Mouse (Mus musculus) midbrain, embryonic 15.5 days (tissue): ENCODE measurements at regions not wholly inside any gene's neighbourhood (a gene's known extent, or its start where the extent isn't known, plus 50 kb on each side); places are given as distances from the start of the nearest gene placed in this dataset.

ENCODE experiments used
- ATAC-seq: fragments of 200-750 bp; cut with Nextera tagmentation; replicated peaks from 2 replicates; pipeline ENCODE4 v1.8.0; 2017; ENCODE audit warnings: moderate TSS enrichment
- H3K27ac ChIP-seq: fragments of 300-500 bp; sonication (generic); 2 replicates; pipeline ENCODE4 v1.5.1; 2015; ENCODE audit warnings: mild to moderate bottlenecking, inconsistent platforms
- H3K27me3 ChIP-seq: fragments of 300-500 bp; sonication (generic); replicated peaks from 2 replicates; pipeline ENCODE4 v1.6.1; 2015; ENCODE audit warnings: inconsistent platforms
- H3K36me3 ChIP-seq: fragments of 300-500 bp; sonication (generic); replicated peaks from 2 replicates; pipeline ENCODE4 v1.6.1; 2015; ENCODE audit warnings: inconsistent platforms
- H3K4me1 ChIP-seq: fragments of 300-500 bp; sonication (generic); 2 replicates; pipeline ENCODE4 v1.6.1; 2015; ENCODE audit warnings: inconsistent platforms
- H3K4me2 ChIP-seq: fragments of 300-500 bp; sonication (generic); 2 replicates; pipeline ENCODE4 v1.6.1; 2015; ENCODE audit warnings: inconsistent platforms, mild to moderate bottlenecking, moderate library complexity
- H3K4me3 ChIP-seq: fragments of 300-500 bp; sonication (generic); 2 replicates; pipeline ENCODE4 v1.5.1; 2015; ENCODE audit warnings: mild to moderate bottlenecking, inconsistent platforms
- H3K9ac ChIP-seq: fragments of 300-500 bp; sonication (generic); 2 replicates; pipeline ENCODE4 v1.6.1; 2015; ENCODE audit warnings: mild to moderate bottlenecking, inconsistent platforms
- H3K9me3 ChIP-seq: fragments of 300-500 bp; sonication (generic); 2 replicates; pipeline ENCODE4 v1.6.1; 2016; ENCODE audit warnings: inconsistent platforms
- WGBS: fragments of 180-500 bp; shearing (Covaris S2); methylation state at CpG from one replicate; pipeline ENCODE4 v1.1.7; 2015; ENCODE audit warnings: mixed read lengths; 5-methylcytosine and 5-hydroxymethylcytosine counted together

DNA sequence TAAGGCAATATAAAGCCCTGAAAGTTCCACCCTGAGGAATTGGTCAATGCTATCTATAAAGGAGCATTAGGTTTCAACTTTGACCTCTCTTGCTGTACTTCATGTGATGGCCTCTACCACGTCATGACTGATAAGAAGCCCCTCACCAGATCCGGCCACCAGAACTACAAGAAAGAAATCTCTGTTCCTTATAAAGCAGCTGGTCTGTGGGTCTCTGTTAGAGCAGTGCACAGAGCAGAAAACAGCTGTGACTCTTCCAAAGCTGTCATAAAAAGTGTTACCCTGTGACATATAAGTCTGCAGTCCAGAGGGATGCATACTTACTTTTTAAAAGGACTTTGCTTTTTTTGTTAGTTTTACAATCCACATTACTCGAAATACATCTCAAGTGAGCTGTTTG lies 111.1 kb upstream of the Slc22a23 start:
- H3K36me3 ChIP-seq = no peaks in the 10 kb centered on the region
- ATAC-seq = no peak
- no peak overlapping the region for H3K4me2 ChIP-seq
- H3K27ac ChIP-seq = no peak overlapping the region
- H3K9me3 ChIP-seq = no peaks in the 10 kb centered on the region
- H3K4me3 ChIP-seq = no peak overlapping the region
- H3K4me1 ChIP-seq = no peaks in the 10 kb centered on the region
- H3K9ac ChIP-seq = no peak overlapping the region
- WGBS = 88% methylated on average over 3 of the region's 3 CpGs
- no peaks in the 10 kb centered on the region for H3K27me3 ChIP-seq

DNA sequence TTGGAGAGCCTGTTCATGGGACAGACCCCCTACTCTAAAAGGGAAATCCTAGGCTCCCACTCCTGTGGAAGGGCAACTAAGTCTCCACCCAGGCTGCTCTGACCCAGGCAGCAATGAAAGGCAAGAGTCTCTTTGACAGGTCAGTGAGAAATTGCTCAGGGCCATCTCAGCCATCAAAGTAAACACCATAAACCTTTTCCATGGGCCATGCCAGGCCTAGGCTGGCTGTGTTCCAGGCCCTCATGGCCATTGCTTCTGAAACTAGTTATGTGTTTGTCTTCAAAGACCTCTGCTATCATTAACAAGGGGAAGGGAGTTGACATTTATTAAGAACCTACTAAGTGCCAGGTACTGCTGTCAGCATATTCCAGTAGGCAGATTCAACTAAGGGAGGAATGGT lies 101.8 kb upstream of the Slc22a23 start:
- ATAC-seq = no peak
- Histone ChIP-seq H3K36me3 (no peaks in the 10 kb centered on the region), H3K27me3 (no peaks in the 10 kb centered on the region), H3K4me1 (no peaks in the 10 kb centered on the region), H3K9me3 (no peaks in the 10 kb centered on the region), H3K9ac (no peak overlapping the region), H3K4me2 (no peak overlapping the region), H3K4me3 (no peak overlapping the region), H3K27ac (no peak overlapping the region)

DNA sequence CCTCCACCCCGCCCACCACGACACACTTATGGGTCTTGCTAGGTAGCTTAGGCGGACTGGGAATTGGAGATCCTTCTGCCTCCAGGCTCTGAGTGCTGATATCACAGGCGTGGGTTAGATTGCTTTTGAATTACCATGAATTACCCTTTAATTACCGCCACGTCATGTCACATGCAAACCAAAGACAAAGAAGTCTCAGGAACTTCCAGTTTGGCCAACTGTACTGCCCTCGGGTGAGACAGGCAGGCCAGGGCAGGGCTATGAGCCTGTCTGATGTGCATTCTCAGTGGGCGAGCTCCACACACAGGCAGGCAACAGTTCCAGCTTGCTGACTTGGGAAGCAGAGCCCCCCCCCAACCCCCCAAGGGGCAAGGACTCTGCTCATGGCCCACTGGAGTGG lies 101.3 kb upstream of the Slc22a23 start:
- no peak overlapping the region for H3K27ac ChIP-seq
- no peak overlapping the region for H3K9ac ChIP-seq
- no peaks in the 10 kb centered on the region for H3K36me3 ChIP-seq
- H3K4me2 ChIP-seq = no peak overlapping the region
- no peaks in the 10 kb centered on the region for H3K27me3 ChIP-seq
- 79% methylated on average over 8 of the region's 8 CpGs for WGBS
- no peaks in the 10 kb centered on the region for H3K4me1 ChIP-seq
- H3K4me3 ChIP-seq = no peak overlapping the region
- ATAC-seq = no peak
- H3K9me3 ChIP-seq = no peaks in the 10 kb centered on the region

DNA sequence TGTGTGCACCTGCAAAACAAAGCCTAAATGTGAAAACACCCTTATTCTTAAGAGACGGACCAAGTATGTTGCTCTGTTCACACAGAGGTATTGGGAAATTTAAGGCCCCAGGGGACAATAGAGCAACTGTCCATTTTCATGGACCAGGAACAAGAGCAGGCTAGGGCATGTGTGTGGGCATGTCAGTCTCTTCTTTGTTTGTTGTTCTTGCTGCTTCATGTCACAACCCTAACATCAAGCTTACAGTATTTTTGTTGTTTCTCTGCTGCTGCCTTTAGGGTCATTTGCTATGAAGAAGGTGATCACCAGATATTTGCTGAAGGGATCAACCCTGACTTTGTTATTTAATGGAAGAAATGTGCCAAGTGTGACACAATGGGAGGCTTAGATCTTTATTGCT lies 96.4 kb upstream of the Slc22a23 start:
- H3K36me3 ChIP-seq = no peaks in the 10 kb centered on the region
- H3K27me3 ChIP-seq = no peaks in the 10 kb centered on the region
- no peak overlapping the region for H3K9ac ChIP-seq
- no peak overlapping the region for H3K4me3 ChIP-seq
- no peak overlapping the region for H3K4me2 ChIP-seq
- no peak overlapping the region for H3K27ac ChIP-seq
- WGBS = 24% methylated on average over 1 of the region's 1 CpGs
- no peaks in the 10 kb centered on the region for H3K4me1 ChIP-seq
- no peaks in the 10 kb centered on the region for H3K9me3 ChIP-seq
- ATAC-seq = no peak

DNA sequence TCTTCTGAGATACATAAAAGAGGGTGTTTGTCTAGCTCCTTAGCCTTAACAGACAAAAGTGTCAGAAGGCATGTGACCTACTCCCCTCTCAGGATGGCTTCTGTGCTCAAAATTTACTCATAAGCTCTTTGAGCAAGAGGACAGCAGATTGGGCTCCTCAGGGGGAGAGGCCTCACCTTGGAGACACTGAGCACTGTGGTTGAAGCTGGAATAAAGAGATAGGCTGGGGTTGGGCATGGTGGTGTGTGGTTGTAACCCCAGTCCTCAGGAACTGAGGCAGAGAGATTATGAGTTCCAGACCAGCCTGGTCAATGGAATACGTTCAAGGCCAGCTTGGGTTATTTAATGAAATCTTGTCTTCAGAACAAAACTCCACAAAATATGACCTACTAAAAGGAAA lies 82.5 kb upstream of the Slc22a23 start:
- Histone ChIP-seq H3K27ac (no peak overlapping the region), H3K36me3 (no peaks in the 10 kb centered on the region), H3K4me3 (no peak overlapping the region), H3K9me3 (no peaks in the 10 kb centered on the region), H3K9ac (no peak overlapping the region), H3K4me1 (no peaks in the 10 kb centered on the region), H3K4me2 (no peak overlapping the region), H3K27me3 (no peaks in the 10 kb centered on the region; the same call in 1 of the 2 replicates)
- no peak for ATAC-seq
- WGBS = 92% methylated on average over 1 of the region's 1 CpGs

DNA sequence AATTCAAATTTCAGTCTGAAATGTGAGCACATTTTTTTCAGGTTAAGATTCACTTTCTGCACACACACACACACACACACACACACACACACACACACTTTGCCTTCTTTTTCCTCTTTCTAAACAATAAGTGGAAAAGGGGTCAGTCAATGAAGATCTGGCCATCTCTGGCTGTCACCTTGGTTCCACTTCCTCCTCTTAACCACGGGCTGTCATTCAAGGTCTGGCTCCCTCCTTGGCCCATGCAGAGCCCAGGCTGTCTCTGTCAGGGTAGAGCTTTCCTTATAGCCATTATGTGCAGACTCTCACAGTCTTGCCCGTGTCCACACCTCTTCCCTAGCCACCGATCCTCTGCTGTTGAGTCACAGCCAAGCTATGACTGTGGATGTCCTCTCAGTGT lies 79.9 kb upstream of the Slc22a23 start:
- H3K4me1 ChIP-seq = no peaks in the 10 kb centered on the region
- WGBS = 81% methylated on average over 3 of the region's 3 CpGs
- H3K4me3 ChIP-seq = no peak overlapping the region
- ATAC-seq = no peak
- H3K9me3 ChIP-seq = no peaks in the 10 kb centered on the region
- H3K27me3 ChIP-seq = no peaks in the 10 kb centered on the region; the same call in 1 of the 2 replicates
- H3K4me2 ChIP-seq = no peak overlapping the region
- H3K36me3 ChIP-seq = no peaks in the 10 kb centered on the region
- no peak overlapping the region for H3K9ac ChIP-seq
- H3K27ac ChIP-seq = no peak overlapping the region

DNA sequence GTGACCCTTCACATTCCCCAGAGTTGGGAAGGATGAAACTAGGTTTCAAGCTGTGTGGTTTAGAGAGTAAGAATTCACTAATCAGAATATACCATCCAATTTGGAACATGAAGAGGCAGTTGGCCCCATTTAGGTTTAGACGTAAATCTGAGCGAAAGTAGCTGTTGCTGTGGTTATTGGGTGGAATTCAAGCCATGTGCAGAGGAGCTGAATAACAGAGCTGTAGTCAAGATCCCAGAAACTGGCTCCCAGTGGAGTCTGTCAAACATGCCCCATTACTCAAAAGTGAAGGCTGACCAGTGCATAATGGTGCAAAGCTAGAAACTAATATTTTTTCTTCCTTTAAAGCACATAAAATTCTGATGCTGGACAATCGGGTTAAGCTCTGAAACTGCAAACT lies 76.7 kb upstream of the Slc22a23 start:
- no peak for ATAC-seq
- Histone ChIP-seq H3K27ac (no peak overlapping the region), H3K4me3 (no peak overlapping the region), H3K27me3 (no peaks in the 10 kb centered on the region; the same call in 1 of the 2 replicates), H3K36me3 (no peaks in the 10 kb centered on the region), H3K9ac (no peak overlapping the region), H3K4me2 (no peak overlapping the region), H3K9me3 (no peaks in the 10 kb centered on the region), H3K4me1 (no peaks in the 10 kb centered on the region)
- 67% methylated on average over 3 of the region's 3 CpGs for WGBS

DNA sequence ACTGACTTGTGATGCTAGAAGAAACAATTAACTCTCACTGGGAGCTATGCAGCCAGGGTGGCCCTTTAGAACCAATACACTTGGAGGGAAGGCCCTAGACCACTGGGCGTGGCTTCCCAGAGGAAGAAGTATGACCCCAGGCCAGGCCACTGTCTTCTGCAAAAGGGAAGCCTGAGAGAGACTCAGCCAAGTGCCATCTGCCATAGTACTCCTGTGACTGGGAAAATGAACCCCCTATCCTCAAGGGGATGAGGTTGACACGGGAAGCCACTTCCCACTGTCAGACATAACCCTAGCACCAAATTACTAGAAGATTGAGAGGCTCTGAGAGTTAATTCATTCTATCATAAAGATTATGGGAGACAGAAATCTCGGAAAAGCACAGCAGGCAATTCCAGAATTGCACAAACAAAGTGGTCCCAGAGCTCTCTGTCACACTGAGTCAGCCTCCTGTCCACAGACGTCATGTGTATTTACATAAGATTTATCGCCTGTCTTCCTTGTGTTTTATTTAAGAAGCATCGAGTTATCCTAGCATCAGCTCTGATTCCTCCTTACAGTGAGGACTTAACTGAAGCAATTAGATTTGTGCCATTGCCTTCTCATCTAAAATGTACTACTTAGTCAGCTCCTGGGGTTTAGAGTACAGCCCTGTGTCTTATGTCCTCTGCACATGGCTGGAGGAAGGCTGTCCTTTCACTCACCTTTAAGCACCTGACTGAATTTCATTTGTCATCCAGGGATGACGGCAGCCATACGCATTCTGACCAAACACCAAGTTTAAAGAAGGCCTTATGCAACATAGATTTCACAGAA lies 75.6 kb upstream of the Slc22a23 start:
- Histone ChIP-seq H3K27ac (no peak overlapping the region), H3K4me1 (no peaks in the 10 kb centered on the region), H3K9ac (no peak overlapping the region), H3K9me3 (no peaks in the 10 kb centered on the region), H3K4me2 (no peak overlapping the region), H3K36me3 (no peaks in the 10 kb centered on the region), H3K4me3 (no peak overlapping the region), H3K27me3 (no peaks in the 10 kb centered on the region; the same call in 1 of the 2 replicates)
- ATAC-seq = no peak
- WGBS = 62% methylated on average over 8 of the region's 8 CpGs

DNA sequence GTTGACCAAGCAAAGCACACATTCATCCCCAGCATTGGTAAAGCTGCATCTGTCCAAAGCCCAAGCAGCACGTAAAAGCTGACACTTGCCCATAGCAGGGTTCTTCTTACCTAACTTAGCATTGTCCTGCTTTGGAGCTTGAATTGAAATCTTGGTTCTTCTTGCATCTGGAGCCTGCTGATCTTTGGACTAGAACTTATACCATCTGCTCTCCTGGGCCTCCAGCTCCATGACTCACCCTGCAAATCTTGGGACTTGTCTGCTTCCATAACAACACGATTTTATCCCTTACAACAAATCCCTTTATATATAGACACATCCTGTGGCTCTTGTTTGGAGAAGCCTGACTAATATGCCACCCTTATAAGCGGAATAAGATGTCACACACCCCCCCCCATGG lies 74.1 kb upstream of the Slc22a23 start:
- WGBS = 76% methylated on average over 3 of the region's 3 CpGs
- ATAC-seq = no peak

DNA sequence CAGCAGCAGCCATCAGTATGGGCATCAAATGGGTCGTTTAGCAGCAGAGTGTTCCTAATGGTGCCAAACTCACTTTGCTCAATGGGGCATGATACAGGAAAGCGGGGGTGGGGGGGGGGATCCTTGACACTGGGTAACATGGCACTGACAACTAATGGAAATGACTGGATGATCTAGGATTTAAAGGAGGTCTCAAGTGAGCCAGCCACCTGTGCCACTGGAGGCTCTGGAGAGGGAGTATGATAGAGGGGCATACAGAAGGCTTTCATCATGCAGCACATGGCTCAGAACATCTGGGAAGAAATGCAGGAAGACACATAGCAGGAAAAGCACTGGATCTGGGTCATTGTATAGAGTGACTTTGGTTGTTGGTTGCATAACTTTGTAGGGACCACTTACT lies 71.6 kb upstream of the Slc22a23 start:
- Histone ChIP-seq H3K27ac (no peak overlapping the region), H3K27me3 (no peaks in the 10 kb centered on the region), H3K9me3 (no peaks in the 10 kb centered on the region), H3K4me3 (no peak overlapping the region), H3K4me2 (no peak overlapping the region), H3K36me3 (no peaks in the 10 kb centered on the region), H3K4me1 (no peaks in the 10 kb centered on the region), H3K9ac (no peak overlapping the region)
- 83% methylated on average over 2 of the region's 2 CpGs for WGBS
- ATAC-seq = no peak

More for the DNA sequence above, 74.1 kb upstream of the Slc22a23 start:
- no peaks in the 10 kb centered on the region for H3K36me3 ChIP-seq
- no peak overlapping the region for H3K4me3 ChIP-seq
- H3K9me3 ChIP-seq = no peaks in the 10 kb centered on the region
- no peak overlapping the region for H3K4me2 ChIP-seq
- no peaks in the 10 kb centered on the region; the same call in 1 of the 2 replicates for H3K27me3 ChIP-seq
- no peak overlapping the region for H3K27ac ChIP-seq
- H3K4me1 ChIP-seq = no peaks in the 10 kb centered on the region
- H3K9ac ChIP-seq = no peak overlapping the region

DNA sequence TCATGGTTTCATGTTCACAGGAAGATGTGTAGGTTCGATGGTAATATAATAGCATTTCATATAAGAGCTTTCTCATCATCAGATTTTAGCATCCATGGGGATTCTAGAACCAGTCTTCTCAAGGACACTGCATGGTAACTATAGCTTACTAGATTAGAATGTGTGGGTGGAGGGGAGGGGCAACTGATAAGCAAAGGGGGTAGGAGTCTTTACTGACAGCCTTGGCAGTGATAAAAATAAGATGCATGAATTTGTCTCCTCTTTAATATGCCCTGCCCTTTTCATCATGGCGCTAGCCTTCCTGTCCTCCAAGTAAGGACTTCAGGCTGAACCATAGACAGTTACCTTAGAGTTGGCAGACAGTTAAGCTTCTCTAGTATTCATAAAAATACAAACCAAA lies 69.6 kb upstream of the Slc22a23 start:
- ATAC-seq = no peak
- Histone ChIP-seq H3K4me3 (no peak overlapping the region), H3K36me3 (no peaks in the 10 kb centered on the region), H3K27ac (no peak overlapping the region), H3K9me3 (no peaks in the 10 kb centered on the region), H3K27me3 (no peaks in the 10 kb centered on the region), H3K9ac (no peak overlapping the region), H3K4me2 (no peak overlapping the region), H3K4me1 (no peaks in the 10 kb centered on the region)
- 96% methylated on average over 2 of the region's 2 CpGs for WGBS

DNA sequence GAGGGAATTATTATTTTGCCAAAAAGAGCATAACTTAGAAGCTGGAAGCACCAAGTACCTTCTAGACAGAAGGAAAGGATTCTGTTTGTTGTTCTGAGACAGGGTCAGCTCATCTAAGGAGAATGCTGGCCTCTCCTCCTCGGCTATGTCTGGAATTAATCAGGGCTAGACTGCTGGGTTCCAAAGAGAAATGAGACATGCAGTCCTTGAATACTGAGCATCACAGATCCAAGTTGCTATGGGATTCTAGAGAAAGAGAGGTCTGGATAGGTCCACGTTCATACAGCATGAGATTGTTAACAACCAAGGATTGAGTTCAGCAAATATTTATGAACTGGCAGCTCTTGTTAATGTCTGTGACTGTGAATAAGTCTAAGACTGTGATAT lies 63.7 kb upstream of the Slc22a23 start:
- WGBS = 43% methylated on average over 2 of the region's 2 CpGs
- peak; percentile 67; the same call in 1 of the 2 replicates for ATAC-seq

DNA sequence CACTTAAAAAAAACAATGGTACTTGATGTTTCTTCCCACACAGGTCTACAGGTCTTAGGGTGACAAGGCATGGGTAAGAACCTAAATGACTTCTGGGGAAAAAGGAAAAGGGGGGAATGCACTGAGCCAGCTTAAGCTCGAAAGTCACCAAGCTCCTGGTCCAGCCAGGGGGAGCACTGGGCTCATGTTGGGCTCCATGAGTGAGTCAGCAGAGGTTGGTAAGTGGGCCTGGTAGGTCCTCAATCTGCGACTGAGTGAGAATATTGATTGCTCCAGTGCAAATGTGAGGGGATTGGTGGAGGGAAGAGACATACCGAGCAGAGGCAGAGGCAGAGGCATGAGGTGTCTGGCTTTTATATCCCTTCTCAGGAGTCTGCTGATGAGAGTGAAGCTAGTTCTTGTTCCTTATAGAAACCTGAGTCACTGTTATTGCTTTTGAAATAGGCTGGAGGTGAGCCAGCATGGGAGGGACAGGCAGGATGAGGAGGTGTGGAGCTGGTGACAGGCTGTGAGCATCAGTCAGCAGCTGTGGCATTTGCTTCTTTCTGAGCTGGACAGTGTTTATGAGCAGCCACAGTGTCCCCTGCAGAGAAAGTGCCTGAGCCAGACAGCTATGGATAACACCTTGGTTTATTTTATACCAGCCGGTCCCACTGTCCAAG lies 63.2 kb upstream of the Slc22a23 start:
- no peak overlapping the region for H3K4me2 ChIP-seq
- ATAC-seq = peak; percentile 45; the same call in 1 of the 2 replicates
- no peaks in the 10 kb centered on the region for H3K36me3 ChIP-seq
- H3K9ac ChIP-seq = no peak overlapping the region
- H3K4me1 ChIP-seq = no peaks in the 10 kb centered on the region
- WGBS = 82% methylated on average over 4 of the region's 4 CpGs
- no peak overlapping the region for H3K27ac ChIP-seq
- H3K9me3 ChIP-seq = no peaks in the 10 kb centered on the region
- H3K4me3 ChIP-seq = no peak overlapping the region
- H3K27me3 ChIP-seq = no peaks in the 10 kb centered on the region

More for the DNA sequence above, 63.7 kb upstream of the Slc22a23 start:
- H3K27ac ChIP-seq = no peak overlapping the region
- H3K9ac ChIP-seq = no peak overlapping the region
- H3K4me3 ChIP-seq = no peak overlapping the region
- no peaks in the 10 kb centered on the region for H3K4me1 ChIP-seq
- no peaks in the 10 kb centered on the region for H3K36me3 ChIP-seq
- H3K4me2 ChIP-seq = no peak overlapping the region
- no peaks in the 10 kb centered on the region for H3K9me3 ChIP-seq
- no peaks in the 10 kb centered on the region for H3K27me3 ChIP-seq
